Mouse (Mus musculus) C2C12 (cell line): ENCODE results near the gene Cox8a. TPM values are rescaled to one million over a fixed set of nuclear protein-coding genes. Genes with fewer than 3 reads are reported as not detected.
A peak's percentile ranks its signal among the peaks of the same experiment; 100 is the strongest.

Experiments
- H3K27me3 ChIP-seq: one replicate; pipeline ENCODE4 v1.6.1; 2011; ENCODE audit not compliant: control insufficient read depth, insufficient read depth, insufficient read length
- H3K36me3 ChIP-seq: one replicate; pipeline ENCODE4 v1.6.1; 2011; ENCODE audit not compliant: control insufficient read depth, insufficient read depth
- H3K4me3 ChIP-seq: one replicate; pipeline ENCODE4 v1.5.1; 2011; ENCODE audit warnings: mild to moderate bottlenecking, control low read depth; ENCODE audit not compliant: poor library complexity, insufficient read depth, severe bottlenecking
- H3K79me2 ChIP-seq: one replicate; pipeline ENCODE4 v1.6.1; 2011; ENCODE audit not compliant: control insufficient read depth, insufficient read depth
- H3K79me3 ChIP-seq: one replicate; pipeline ENCODE4 v1.6.1; 2011; ENCODE audit warnings: low read depth, control low read depth
- H3ac ChIP-seq: one replicate; pipeline ENCODE3; 2011; ENCODE audit warnings: low read depth; ENCODE audit not compliant: control insufficient read depth, insufficient read length
- CEBPB ChIP-seq: IDR thresholded peaks from one replicate; pipeline ENCODE4 v1.6.1; 2011; ENCODE audit warnings: low read depth, mild to moderate bottlenecking, control low read depth, moderate library complexity
- CTCF ChIP-seq: IDR thresholded peaks from one replicate; pipeline ENCODE4 v1.5.1; 2011; ENCODE audit not compliant: control insufficient read depth, insufficient read depth, insufficient read length
- FOSL1 ChIP-seq: IDR thresholded peaks from one replicate; pipeline ENCODE4 v1.8.0; 2011; ENCODE audit warnings: mild to moderate bottlenecking, low read length; ENCODE audit not compliant: poor library complexity, insufficient read depth, severe bottlenecking
- MAX ChIP-seq: IDR thresholded peaks from one replicate; pipeline ENCODE4 v1.6.1; 2011; ENCODE audit warnings: mild to moderate bottlenecking, control low read depth
- MYOD1 ChIP-seq: IDR thresholded peaks from one replicate; pipeline ENCODE4 v1.6.1; 2011; ENCODE audit warnings: low read depth; ENCODE audit not compliant: control insufficient read depth, insufficient read length
- MYOG ChIP-seq: IDR thresholded peaks from one replicate; pipeline ENCODE4 v1.6.1; 2011; ENCODE audit not compliant: control insufficient read depth, insufficient read length; ENCODE audit errors: extremely low read depth
- USF1 ChIP-seq: IDR thresholded peaks from one replicate; pipeline ENCODE4 v1.6.1; 2011; ENCODE audit warnings: low read depth, mild to moderate bottlenecking, control low read depth, moderate library complexity
- polyA plus RNA-seq: library from polyadenylated mRNA; unstranded; fragments of >200 nt; fragmentation: generic; extraction: Trizol; gene quantifications from one replicate; pipeline ENCODE4 v1.2.1, GENCODE M21; 2012; ENCODE audit warnings: missing spikeins

Cox8a gene
- polyA plus RNA-seq, 1 experiment = 960 TPM

DNA sequence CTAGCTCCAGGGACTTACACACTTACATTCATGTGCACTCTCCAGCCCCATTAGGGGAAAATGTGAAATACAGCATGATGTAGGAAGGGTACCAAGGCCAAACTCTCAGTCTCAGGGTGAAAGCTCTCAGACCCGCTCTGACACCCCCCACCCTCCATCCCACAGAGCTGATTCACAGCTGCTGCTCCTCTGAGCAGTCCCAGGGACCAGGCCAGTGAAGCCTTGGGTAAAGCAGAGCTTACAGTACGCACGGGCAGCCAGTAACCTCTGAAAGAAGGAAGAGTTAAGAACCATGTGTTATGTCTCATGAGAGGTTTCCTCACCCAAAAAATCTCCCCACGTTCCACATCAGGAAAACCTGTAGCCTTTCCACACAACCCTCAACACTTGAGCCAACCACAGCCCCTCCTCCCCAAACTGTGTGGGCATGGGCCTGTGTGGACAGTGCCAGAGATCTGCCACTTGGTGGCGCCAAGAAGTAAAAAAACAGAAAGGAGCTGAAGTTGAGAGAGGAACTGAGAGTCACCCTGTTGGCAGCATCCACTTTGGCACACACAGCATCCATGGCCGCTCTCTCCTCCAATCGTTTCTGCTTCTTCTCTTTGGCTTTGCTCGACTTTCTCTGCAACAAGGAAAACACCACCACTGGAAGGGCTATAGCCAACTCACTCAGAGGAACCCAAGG is 17.3 kb upstream of the Cox8a start:
- Histone ChIP-seq H3K79me2 (peaks cover 60% of the 10 kb centered on the region), H3ac (no peak overlapping the region), H3K27me3 (no peaks in the 10 kb centered on the region), H3K79me3 (peaks cover 29% of the 10 kb centered on the region), H3K36me3 (peaks cover 70% of the 10 kb centered on the region), H3K4me3 (no peak overlapping the region)
- no peak for TF ChIP-seq MAX
- TF ChIP-seq CEBPB = no peak
- peak; percentile 48 for TF ChIP-seq CTCF
- TF ChIP-seq FOSL1 = no peak
- TF ChIP-seq USF1 = no peak

GRCm38 (mm10) chr19:7226511-7226914 is 9.1 kb upstream of the Cox8a start:
- peaks cover 59% of the 10 kb centered on the region for H3K36me3 ChIP-seq
- no peaks in the 10 kb centered on the region for H3K79me2 ChIP-seq
- no peak overlapping the region for H3K4me3 ChIP-seq
- H3ac ChIP-seq = no peak overlapping the region
- no peaks in the 10 kb centered on the region for H3K27me3 ChIP-seq
- TF ChIP-seq USF1 (no peak), MAX (no peak), MYOG (no peak)
- H3K79me3 ChIP-seq = no peaks in the 10 kb centered on the region

- Histone ChIP-seq H3K27me3 (no peaks in the 10 kb centered on the region), H3K79me2 (no peaks in the 10 kb centered on the region), H3K4me3 (no peak overlapping the region), H3ac (no peak overlapping the region), H3K79me3 (no peaks in the 10 kb centered on the region), H3K36me3 (peaks cover 46% of the 10 kb centered on the region)
- no peak for TF ChIP-seq MYOD1
- TF ChIP-seq CTCF = no peak
- TF ChIP-seq FOSL1 = no peak
- TF ChIP-seq MAX = no peak
- TF ChIP-seq MYOG = no peak
- TF ChIP-seq USF1 = no peak
These were observed 7.8 kb upstream of the Cox8a start for GRCm38 (mm10) chr19:7225096-7225690.

DNA sequence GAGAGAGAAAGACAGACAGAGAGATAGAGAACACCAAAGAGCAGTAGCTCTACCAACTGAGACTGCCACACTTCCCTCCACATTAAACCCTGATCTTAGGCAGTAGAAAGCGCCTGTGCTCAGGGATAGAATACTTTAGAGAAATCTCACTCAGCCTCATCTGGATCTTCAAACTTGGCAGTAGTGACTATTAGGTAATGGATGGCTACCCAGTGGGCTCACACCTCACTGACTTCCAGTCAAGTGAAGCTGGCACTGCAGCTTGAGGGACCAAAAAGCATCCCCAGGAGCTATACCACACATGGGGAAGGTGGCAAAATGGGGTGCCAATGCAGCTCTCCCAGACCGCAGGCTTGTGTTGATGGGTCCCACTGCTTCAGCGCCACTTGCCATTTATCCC is 6.8 kb upstream of the Cox8a start:
- Histone ChIP-seq H3K36me3 (peaks cover 36% of the 10 kb centered on the region), H3K27me3 (no peaks in the 10 kb centered on the region), H3K79me2 (no peaks in the 10 kb centered on the region), H3K4me3 (no peak overlapping the region), H3K79me3 (no peaks in the 10 kb centered on the region), H3ac (no peak overlapping the region)
- TF ChIP-seq MAX = no peak
- no peak for TF ChIP-seq MYOG
- no peak for TF ChIP-seq CTCF
- no peak for TF ChIP-seq CEBPB
- no peak for TF ChIP-seq USF1
- TF ChIP-seq FOSL1 = no peak
- TF ChIP-seq MYOD1 = no peak

DNA sequence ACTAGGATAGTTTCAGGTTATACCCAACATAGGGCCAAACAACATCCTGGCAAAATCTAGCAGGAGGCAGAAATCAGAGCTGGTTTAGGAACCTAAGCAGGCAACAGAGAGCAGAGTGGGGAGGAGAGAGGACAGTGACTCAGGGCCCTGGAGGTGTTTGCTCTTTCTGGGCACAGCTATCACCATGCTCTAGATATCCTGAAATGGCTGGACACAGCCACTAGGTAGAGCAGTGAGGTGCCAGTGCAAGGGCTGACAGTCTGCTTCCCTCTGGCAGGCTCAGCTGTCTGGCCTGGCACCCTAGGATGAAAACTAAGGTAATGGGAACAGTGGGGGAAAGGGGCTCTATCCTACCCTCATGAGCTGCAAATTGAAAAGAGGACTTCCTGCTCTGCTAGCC is 6.1 kb upstream of the Cox8a start:
- no peaks in the 10 kb centered on the region for H3K79me3 ChIP-seq
- no peak overlapping the region for H3K4me3 ChIP-seq
- no peaks in the 10 kb centered on the region for H3K79me2 ChIP-seq
- no peak for TF ChIP-seq MAX
- TF ChIP-seq MYOG = no peak
- no peak for TF ChIP-seq CTCF
- no peak for TF ChIP-seq CEBPB
- TF ChIP-seq MYOD1 = no peak
- TF ChIP-seq USF1 = no peak
- no peak for TF ChIP-seq FOSL1
- peaks cover 32% of the 10 kb centered on the region for H3K36me3 ChIP-seq
- H3ac ChIP-seq = no peak overlapping the region
- H3K27me3 ChIP-seq = no peaks in the 10 kb centered on the region

GRCm38 (mm10) chr19:7222196-7222595 is 4.8 kb upstream of the Cox8a start:
- Histone ChIP-seq H3K36me3 (peaks cover 19% of the 10 kb centered on the region), H3K79me2 (peaks cover 2% of the 10 kb centered on the region), H3K27me3 (no peaks in the 10 kb centered on the region), H3ac (no peak overlapping the region), H3K79me3 (peaks cover 1% of the 10 kb centered on the region), H3K4me3 (no peak overlapping the region)
- TF ChIP-seq MYOD1 (no peak), USF1 (no peak), FOSL1 (no peak), MYOG (no peak), MAX (no peak), CEBPB (no peak), CTCF (no peak)
